Comparison of ENCODE assay signal across 7 mouse cellular contexts in genomic region chr3:95284062-95284461, GRCm38 (mm10). TPM values are rescaled to one million over a fixed set of nuclear protein-coding genes. Genes with fewer than 3 reads are reported as not detected.
DNase-seq lines count a peak whose midpoint lies in the region; ATAC-seq and TF ChIP-seq lines count a peak whose summit lies in the region.

No protein-coding gene starts in this region.

- DNase-seq in liver, adult 2 months (ENCODE audit: extremely low read depth, low read depth, low spot score) = peak; percentile 76
- DNase-seq in liver = no peak
- peak; percentile 19 for DNase-seq in limb, embryonic 11.5 days (ENCODE audit: low spot score)
- peak; percentile 20 for DNase-seq in retina, postnatal 1 day
- DNase-seq in gastrocnemius, postnatal 25 days = no peak

- H3K36me3 ChIP-seq in liver, adult 2 months (ENCODE audit: control insufficient read depth, insufficient read depth, low read length) = peaks cover 20% of the 10 kb centered on the region
- peaks cover 2% of the 10 kb centered on the region; the same call in 1 of the 2 replicates for H3K36me3 ChIP-seq in limb, embryonic 11.5 days (ENCODE audit: control insufficient read depth, insufficient read depth, low read length)

- peak overlapping the region; percentile 83 for H3K4me3 ChIP-seq in liver, adult 2 months (ENCODE audit: insufficient read depth, low read depth, low read length)
- H3K4me3 ChIP-seq in embryonic fibroblast, embryonic 13.5 days (ENCODE audit: insufficient read depth, low read length) = peak overlapping the region; percentile 75
- H3K4me3 ChIP-seq in limb, embryonic 11.5 days (ENCODE audit: low read depth, low read length) = peak overlapping the region; percentile 67

- ATAC-seq in limb, embryonic 11.5 days (ENCODE audit: insufficient number of reproducible peaks, low FRiP score, low TSS enrichment, low read depth) = no peak
- no peak for ATAC-seq in megakaryocyte-erythroid progenitor cell, adult 5-6 weeks (replicated peaks; ENCODE audit: low FRiP score, low TSS enrichment, poor library complexity, severe bottlenecking)

- peak overlapping the region; percentile 62 for H3K4me2 ChIP-seq in limb, embryonic 11.5 days (ENCODE audit: low read depth, severe bottlenecking)

- no peak for TF ChIP-seq POLR2A in liver, adult 2 months (IDR thresholded peaks at IDR 0.05; ENCODE audit: extremely low read depth, insufficient read depth, low read length)
- TF ChIP-seq POLR2A in embryonic fibroblast, embryonic 13.5 days (IDR thresholded peaks at IDR 0.05; ENCODE audit: low read depth, low read length) = no peak

- peak overlapping the region; percentile 90 for H3K9ac ChIP-seq in liver, adult 2 months (ENCODE audit: low read depth, low read length)
- H3K9ac ChIP-seq in limb, embryonic 11.5 days (ENCODE audit: low read length) = peak overlapping the region; percentile 75

- H3K79me2 ChIP-seq in liver, adult 2 months (ENCODE audit: control insufficient read depth, insufficient read depth, low read length) = peaks cover 23% of the 10 kb centered on the region; the same call in 1 of the 2 replicates

- no peak for TF ChIP-seq CTCF in liver, adult 2 months (IDR thresholded peaks at IDR 0.05; ENCODE audit: low read depth, low read length)
- TF ChIP-seq CTCF in embryonic fibroblast, embryonic 13.5 days (IDR thresholded peaks at IDR 0.05; ENCODE audit: borderline replicate concordance, insufficient read depth, low read length) = no peak

- H3K27me3 ChIP-seq in liver, adult 2 months (ENCODE audit: control insufficient read depth, insufficient read depth, low read length) = no peaks in the 10 kb centered on the region
- no peaks in the 10 kb centered on the region for H3K27me3 ChIP-seq in limb, embryonic 11.5 days (ENCODE audit: control insufficient read depth, insufficient read depth, low read length)

- H3K9me3 ChIP-seq in limb, embryonic 11.5 days (ENCODE audit: control insufficient read depth, low read length) = no peaks in the 10 kb centered on the region

- peaks cover 24% of the 10 kb centered on the region for H3K4me1 ChIP-seq in liver, adult 2 months (ENCODE audit: control insufficient read depth, insufficient read depth, low read length)
- no peaks in the 10 kb centered on the region for H3K4me1 ChIP-seq in embryonic fibroblast, embryonic 13.5 days (ENCODE audit: control insufficient read depth, insufficient read depth, low read length)
- peaks cover 8% of the 10 kb centered on the region for H3K4me1 ChIP-seq in limb, embryonic 11.5 days (ENCODE audit: control insufficient read depth, insufficient read depth, low read length)

- 7% methylated on average over 1 of the region's 1 CpGs for WGBS in liver, adult 2 months
- WGBS in limb, embryonic 11.5 days = 22% methylated on average over 1 of the region's 1 CpGs

- H3K27ac ChIP-seq in liver, adult 2 months (replicated peaks; ENCODE audit: insufficient read depth, low read depth, low read length) = peak overlapping the region; percentile 97
- no peak overlapping the region for H3K27ac ChIP-seq in embryonic fibroblast, embryonic 13.5 days (ENCODE audit: insufficient read depth, low read length)
- no peak overlapping the region for H3K27ac ChIP-seq in limb, embryonic 11.5 days (replicated peaks; ENCODE audit: low read depth, low read length)

RNA-seq across cellular contexts. Expression of gene Prune1, which starts 2.2 kb away (rescaled TPM):
- 7.6 and 7.8 TPM in 2 replicates for total RNA-seq in liver, adult 2 months (2014; rRNA removed)
- polyA plus RNA-seq in liver, adult 2 months (2012; rRNA removed) = 11.3 and 12.8 TPM in 2 replicates
- 22.2 and 22.9 TPM in 2 replicates for polyA plus RNA-seq in embryonic fibroblast, embryonic 13.5 days (2011; ENCODE audit: insufficient read length, low read depth, missing spikeins)
- polyA plus RNA-seq in limb, embryonic 11.5 days (2014; fragmentation: Nextera tagmentation; extraction: Ambion mirVana) = 26.8 and 27.6 TPM in 2 replicates
- 10 to 100 TPM; 36.5 to 38.3 TPM for total RNA-seq in gastrocnemius, postnatal 25 days (2021)
- total RNA-seq in megakaryocyte-erythroid progenitor cell, adult 5-6 weeks (2014; fragmentation: Nextera tagmentation) = 20.2 and 24.8 TPM in 2 replicates
- 10.1 and 14.6 TPM in 2 replicates for total RNA-seq in megakaryocyte-erythroid progenitor cell, adult 5-6 weeks (2017)

RNA-seq across cellular contexts. Expression of gene Mindy1, which starts 2.9 kb away (rescaled TPM):
- 56.6 and 63.6 TPM in 2 replicates for total RNA-seq in liver, adult 2 months (2014; rRNA removed)
- 122 and 137 TPM in 2 replicates for polyA plus RNA-seq in liver, adult 2 months (2012; rRNA removed)
- 25.5 and 26.9 TPM in 2 replicates for polyA plus RNA-seq in embryonic fibroblast, embryonic 13.5 days (2011; ENCODE audit: insufficient read length, low read depth, missing spikeins)
- 34.9 and 35.4 TPM in 2 replicates for polyA plus RNA-seq in limb, embryonic 11.5 days (2014; fragmentation: Nextera tagmentation; extraction: Ambion mirVana)
- 10 to 100 TPM; 19.9 to 22.8 TPM for total RNA-seq in gastrocnemius, postnatal 25 days (2021)
- total RNA-seq in megakaryocyte-erythroid progenitor cell, adult 5-6 weeks (2014; fragmentation: Nextera tagmentation) = 36.8 and 46.9 TPM in 2 replicates
- 37.5 and 45.3 TPM in 2 replicates for total RNA-seq in megakaryocyte-erythroid progenitor cell, adult 5-6 weeks (2017)

RNA-seq across cellular contexts. Expression of gene Anxa9, which starts 22.9 kb away (rescaled TPM):
- total RNA-seq in liver, adult 2 months (2014; rRNA removed) = 0.54 and 0.55 TPM in 2 replicates
- polyA plus RNA-seq in liver, adult 2 months (2012; rRNA removed) = 0.47 and 0.91 TPM in 2 replicates
- polyA plus RNA-seq in embryonic fibroblast, embryonic 13.5 days (2011; ENCODE audit: insufficient read length, low read depth, missing spikeins) = 0.79 and 1.2 TPM in 2 replicates
- polyA plus RNA-seq in limb, embryonic 11.5 days (2014; fragmentation: Nextera tagmentation; extraction: Ambion mirVana) = 1.6 and 1.8 TPM in 2 replicates
- total RNA-seq in gastrocnemius, postnatal 25 days (2021) = under 1 TPM; 0.15 to 0.27 TPM
- total RNA-seq in megakaryocyte-erythroid progenitor cell, adult 5-6 weeks (2014; fragmentation: Nextera tagmentation) = 25.5 and 35.5 TPM in 2 replicates
- total RNA-seq in megakaryocyte-erythroid progenitor cell, adult 5-6 weeks (2017) = 15.6 and 16.7 TPM in 2 replicates

RNA-seq across cellular contexts. Expression of gene Cers2, which starts 30.5 kb away (rescaled TPM):
- total RNA-seq in liver, adult 2 months (2014; rRNA removed) = 283 and 284 TPM in 2 replicates
- polyA plus RNA-seq in liver, adult 2 months (2012; rRNA removed) = 266 and 271 TPM in 2 replicates
- polyA plus RNA-seq in embryonic fibroblast, embryonic 13.5 days (2011; ENCODE audit: insufficient read length, low read depth, missing spikeins) = 159 and 178 TPM in 2 replicates
- polyA plus RNA-seq in limb, embryonic 11.5 days (2014; fragmentation: Nextera tagmentation; extraction: Ambion mirVana) = 132 and 138 TPM in 2 replicates
- 10 to 100 TPM; 20.3 to 21.7 TPM for total RNA-seq in gastrocnemius, postnatal 25 days (2021)
- 199 and 268 TPM in 2 replicates for total RNA-seq in megakaryocyte-erythroid progenitor cell, adult 5-6 weeks (2014; fragmentation: Nextera tagmentation)
- 118 and 125 TPM in 2 replicates for total RNA-seq in megakaryocyte-erythroid progenitor cell, adult 5-6 weeks (2017)

RNA-seq across cellular contexts. Expression of gene Bnipl, which starts 33.1 kb away (rescaled TPM):
- 0.07 TPM in 1 of 2 replicates, not detected in the other for total RNA-seq in liver, adult 2 months (2014; rRNA removed)
- polyA plus RNA-seq in liver, adult 2 months (2012; rRNA removed) = 0.16 TPM in 1 of 2 replicates, not detected in the other
- not detected in 2 replicates for polyA plus RNA-seq in embryonic fibroblast, embryonic 13.5 days (2011; ENCODE audit: insufficient read length, low read depth, missing spikeins)
- 1.1 and 1.6 TPM in 2 replicates for polyA plus RNA-seq in limb, embryonic 11.5 days (2014; fragmentation: Nextera tagmentation; extraction: Ambion mirVana)
- not detected for total RNA-seq in gastrocnemius, postnatal 25 days (2021)
- not detected in 2 replicates for total RNA-seq in megakaryocyte-erythroid progenitor cell, adult 5-6 weeks (2014; fragmentation: Nextera tagmentation)
- total RNA-seq in megakaryocyte-erythroid progenitor cell, adult 5-6 weeks (2017) = not detected in 2 replicates

Comparison
In these comparisons a context has a peak if more than half of its experiments do, and no peak if none do; other contexts are left out.
1. DNase-seq: peak in liver, adult 2 months (single experiment), limb, embryonic 11.5 days (single experiment) and retina, postnatal 1 day (single experiment); none in liver (single experiment) and gastrocnemius, postnatal 25 days (single experiment).
2. RNA of gene Anxa9, which starts 22.9 kb away (total RNA-seq): 15.6 to 35.5 TPM in megakaryocyte-erythroid progenitor cell, adult 5-6 weeks; 0.54 to 0.55 TPM in liver, adult 2 months and 0.15 to 0.27 TPM in gastrocnemius, postnatal 25 days; every median in the first group is over 10 times any median in the second.
3. Peak in every context shown above with its lines, with median percentiles within 50 percentile points of each other: H3K4me3 ChIP-seq.